Mouse (Mus musculus): ENCODE results near the gene Slc39a3. TPM values are rescaled to one million over a fixed set of nuclear protein-coding genes. Genes with fewer than 3 reads are reported as not detected.
"Not testable (repeated sequence)": the region's sequence is repeated elsewhere in the genome, so short reads cannot be mapped to it uniquely, and the experiment has no call there.

Gene Slc39a3
- polyA plus RNA-seq, 1 experiment from 2014 or later: 9.4 TPM

- Histone ChIP-seq H3K4me3 (ENCODE audit: low read depth, low read length) (no peak overlapping the region), H3K4me1 (replicated peaks; ENCODE audit: control insufficient read depth, insufficient read depth, low read length) (peaks cover 9% of the 10 kb centered on the region; the same call in 1 of the 2 replicates), H3K9me3 (ENCODE audit: control insufficient read depth, low read length) (no peaks in the 10 kb centered on the region), H3K27ac (ENCODE audit: low read depth, low read length) (no peak overlapping the region), H3K36me3 (ENCODE audit: control insufficient read depth, insufficient read depth, low read length) (peaks cover 26% of the 10 kb centered on the region), H3K9ac (ENCODE audit: low read depth, low read length) (no peak overlapping the region), H3K4me2 (no peak overlapping the region), H3K27me3 (replicated peaks; ENCODE audit: control insufficient read depth, insufficient read depth, low read length) (no peaks in the 10 kb centered on the region)
- 96% methylated on average over 8 of the region's 8 CpGs for WGBS
- ATAC-seq (replicated peaks; ENCODE audit: low FRiP score) (no peak), DNase-seq (ENCODE audit: low spot score) (no peak)
These were observed 35.1 kb upstream of the Slc39a3 start for GRCm38 (mm10) chr10:81072290-81072689.

GRCm38 (mm10) chr10:81069836-81070235 is 32.6 kb upstream of the Slc39a3 start, which contains the start of gene Thop1:
TSS of gene Thop1 (plus strand) at chr10:81070035.
- Histone ChIP-seq H3K4me3 (ENCODE audit: low read depth, low read length) (peak within 1 kb of the TSS; percentile 70), H3K9ac (ENCODE audit: low read depth, low read length) (peak within 1 kb of the TSS; percentile 80), H3K9me3 (ENCODE audit: control insufficient read depth, low read length) (no peaks in the 10 kb centered on the region), H3K36me3 (ENCODE audit: control insufficient read depth, insufficient read depth, low read length) (peaks cover 20% of the 10 kb centered on the region), H3K27me3 (replicated peaks; ENCODE audit: control insufficient read depth, insufficient read depth, low read length) (no peaks in the 10 kb centered on the region), H3K4me2 (peak within 1 kb of the TSS; percentile 65), H3K4me1 (replicated peaks; ENCODE audit: control insufficient read depth, insufficient read depth, low read length) (peaks cover 7% of the 10 kb centered on the region; the same call in 1 of the 2 replicates), H3K27ac (ENCODE audit: low read depth, low read length) (no peak within 1 kb of the TSS)
- 0% methylated on average over 35 of the region's 35 CpGs for WGBS
- ATAC-seq (replicated peaks; ENCODE audit: low FRiP score): peak; percentile 95
- peak; percentile 98 for DNase-seq (ENCODE audit: low spot score)

- DNase-seq (ENCODE audit: low spot score) (no peak), ATAC-seq (replicated peaks; ENCODE audit: low FRiP score) (no peak)
- Histone ChIP-seq H3K4me1 (replicated peaks; ENCODE audit: control insufficient read depth, insufficient read depth, low read length) (peaks cover 7% of the 10 kb centered on the region; the same call in 1 of the 2 replicates), H3K27me3 (replicated peaks; ENCODE audit: control insufficient read depth, insufficient read depth, low read length) (no peaks in the 10 kb centered on the region), H3K4me3 (ENCODE audit: low read depth, low read length) (no peak overlapping the region), H3K36me3 (ENCODE audit: control insufficient read depth, insufficient read depth, low read length) (peaks cover 10% of the 10 kb centered on the region), H3K9me3 (ENCODE audit: control insufficient read depth, low read length) (no peaks in the 10 kb centered on the region), H3K27ac (ENCODE audit: low read depth, low read length) (no peak overlapping the region), H3K4me2 (no peak overlapping the region), H3K9ac (ENCODE audit: low read depth, low read length) (no peak overlapping the region)
- WGBS: 69% methylated on average over 5 of the region's 5 CpGs
These were observed 31.5 kb upstream of the Slc39a3 start for GRCm38 (mm10) chr10:81068706-81069105.

- H3K9ac ChIP-seq (ENCODE audit: low read depth, low read length); H3K9me3 ChIP-seq (ENCODE audit: control insufficient read depth, low read length); H3K4me3 ChIP-seq (ENCODE audit: low read depth, low read length); H3K4me2 ChIP-seq; H3K36me3 ChIP-seq (ENCODE audit: control insufficient read depth, insufficient read depth, low read length); H3K27me3 ChIP-seq (replicated peaks; ENCODE audit: control insufficient read depth, insufficient read depth, low read length); ATAC-seq (replicated peaks; ENCODE audit: low FRiP score); DNase-seq (ENCODE audit: low spot score); H3K4me1 ChIP-seq (replicated peaks; ENCODE audit: control insufficient read depth, insufficient read depth, low read length); H3K27ac ChIP-seq (ENCODE audit: low read depth, low read length): not testable (repeated sequence)
- WGBS: 84% methylated on average over 8 of the region's 8 CpGs
These were observed 27.3 kb upstream of the Slc39a3 start for GRCm38 (mm10) chr10:81064519-81064918.

GRCm38 (mm10) chr10:81062710-81063109 is 25.5 kb upstream of the Slc39a3 start:
- peaks cover 2% of the 10 kb centered on the region; the same call in 1 of the 2 replicates for H3K36me3 ChIP-seq (ENCODE audit: control insufficient read depth, insufficient read depth, low read length)
- DNase-seq (ENCODE audit: low spot score): no peak
- no peak overlapping the region for H3K27ac ChIP-seq (ENCODE audit: low read depth, low read length)
- H3K4me1 ChIP-seq (replicated peaks; ENCODE audit: control insufficient read depth, insufficient read depth, low read length): peaks cover 7% of the 10 kb centered on the region
- H3K9ac ChIP-seq (ENCODE audit: low read depth, low read length): no peak overlapping the region
- no peak overlapping the region for H3K4me2 ChIP-seq
- no peaks in the 10 kb centered on the region for H3K27me3 ChIP-seq (replicated peaks; ENCODE audit: control insufficient read depth, insufficient read depth, low read length)
- ATAC-seq (replicated peaks; ENCODE audit: low FRiP score): no peak
- no peak overlapping the region for H3K4me3 ChIP-seq (ENCODE audit: low read depth, low read length)
- 55% methylated on average over 4 of the region's 4 CpGs for WGBS
- H3K9me3 ChIP-seq (ENCODE audit: control insufficient read depth, low read length): no peaks in the 10 kb centered on the region

- DNase-seq (ENCODE audit: low spot score) (peak; percentile 97), ATAC-seq (replicated peaks; ENCODE audit: low FRiP score) (peak; percentile 90)
- Histone ChIP-seq H3K4me3 (ENCODE audit: low read depth, low read length) (peak within 1 kb of the TSS; percentile 91), H3K9me3 (ENCODE audit: control insufficient read depth, low read length) (no peaks in the 10 kb centered on the region), H3K36me3 (ENCODE audit: control insufficient read depth, insufficient read depth, low read length) (peaks cover 4% of the 10 kb centered on the region; the same call in 1 of the 2 replicates), H3K4me2 (peak within 1 kb of the TSS; percentile 91), H3K9ac (ENCODE audit: low read depth, low read length) (peak within 1 kb of the TSS; percentile 83), H3K27me3 (replicated peaks; ENCODE audit: control insufficient read depth, insufficient read depth, low read length) (no peaks in the 10 kb centered on the region), H3K4me1 (replicated peaks; ENCODE audit: control insufficient read depth, insufficient read depth, low read length) (peaks cover 7% of the 10 kb centered on the region), H3K27ac (ENCODE audit: low read depth, low read length) (peak within 1 kb of the TSS; percentile 26; the same call in 1 of the 2 replicates)
- WGBS: under 1% methylated on average over 48 of the region's 48 CpGs
These were observed 22.6 kb upstream of the Slc39a3 start, which contains the start of gene Sgta for GRCm38 (mm10) chr10:81059603-81060543. TSS of gene Sgta (minus strand) at chr10:81060181.

GRCm38 (mm10) chr10:81058896-81059295 is 21.7 kb upstream of the Slc39a3 start:
- Histone ChIP-seq H3K4me1 (replicated peaks; ENCODE audit: control insufficient read depth, insufficient read depth, low read length) (peaks cover 7% of the 10 kb centered on the region), H3K9ac (ENCODE audit: low read depth, low read length) (peak overlapping the region; percentile 83), H3K27ac (ENCODE audit: low read depth, low read length) (no peak overlapping the region), H3K36me3 (ENCODE audit: control insufficient read depth, insufficient read depth, low read length) (peaks cover 4% of the 10 kb centered on the region; the same call in 1 of the 2 replicates), H3K27me3 (replicated peaks; ENCODE audit: control insufficient read depth, insufficient read depth, low read length) (no peaks in the 10 kb centered on the region), H3K4me2 (peak overlapping the region; percentile 91), H3K4me3 (ENCODE audit: low read depth, low read length) (peak overlapping the region; percentile 91), H3K9me3 (ENCODE audit: control insufficient read depth, low read length) (no peaks in the 10 kb centered on the region)
- WGBS: 83% methylated on average over 6 of the region's 6 CpGs
- no peak for ATAC-seq (replicated peaks; ENCODE audit: low FRiP score)
- DNase-seq (ENCODE audit: low spot score): no peak

GRCm38 (mm10) chr10:81057406-81058130 is 20.3 kb upstream of the Slc39a3 start:
- 93% methylated on average over 23 of the region's 23 CpGs for WGBS
- Histone ChIP-seq H3K4me1 (replicated peaks; ENCODE audit: control insufficient read depth, insufficient read depth, low read length) (peaks cover 7% of the 10 kb centered on the region), H3K27me3 (replicated peaks; ENCODE audit: control insufficient read depth, insufficient read depth, low read length) (no peaks in the 10 kb centered on the region), H3K4me2 (no peak overlapping the region), H3K36me3 (ENCODE audit: control insufficient read depth, insufficient read depth, low read length) (peaks cover 4% of the 10 kb centered on the region; the same call in 1 of the 2 replicates), H3K27ac (ENCODE audit: low read depth, low read length) (no peak overlapping the region), H3K9ac (ENCODE audit: low read depth, low read length) (0 out of 2 replicates have a peak overlapping the region, but pooled peaks have one; percentile 8), H3K9me3 (ENCODE audit: control insufficient read depth, low read length) (no peaks in the 10 kb centered on the region), H3K4me3 (ENCODE audit: low read depth, low read length) (no peak overlapping the region)
- ATAC-seq (replicated peaks; ENCODE audit: low FRiP score): no peak
- DNase-seq (ENCODE audit: low spot score): no peak
